Mouse (Mus musculus) liver, embryonic 11.5 days (tissue): Measurements from ENCODE around the gene Mr1. TPM values are rescaled to one million over a fixed set of nuclear protein-coding genes. Genes with fewer than 3 reads are reported as not detected.

Experiments used
- ATAC-seq: fragments of 200-750 bp; cut with Nextera tagmentation; replicated peaks from 2 replicates; pipeline ENCODE4 v1.8.0; 2017; ENCODE audit warnings: moderate number of reproducible peaks, mild to moderate bottlenecking, moderate TSS enrichment, moderate library complexity; ENCODE audit not compliant: low FRiP score
- DNase-seq: peaks from one replicate; pipeline ENCODE4 v3.0.0-alpha.2; 2017; ENCODE audit warnings: low spot score
- H3K27ac ChIP-seq: fragments of 300-500 bp; sonication (generic); 2 replicates; pipeline ENCODE4 v1.5.1; 2014; ENCODE audit warnings: mild to moderate bottlenecking, low read depth, low read length, control low read depth
- H3K27me3 ChIP-seq: fragments of 300-500 bp; sonication (generic); replicated peaks from 2 replicates; pipeline ENCODE4 v1.6.1; 2014; ENCODE audit warnings: low read length, mixed read lengths; ENCODE audit not compliant: control insufficient read depth, insufficient read depth
- H3K36me3 ChIP-seq: fragments of 300-500 bp; sonication (generic); 2 replicates; pipeline ENCODE4 v1.6.1; 2014; ENCODE audit warnings: mild to moderate bottlenecking, low read length, moderate library complexity, mixed read lengths; ENCODE audit not compliant: control insufficient read depth, insufficient read depth
- H3K4me1 ChIP-seq: fragments of 300-500 bp; sonication (generic); replicated peaks from 2 replicates; pipeline ENCODE4 v1.6.1; 2014; ENCODE audit warnings: low read length, mixed read lengths; ENCODE audit not compliant: control insufficient read depth, insufficient read depth
- H3K4me2 ChIP-seq: fragments of 300-500 bp; sonication (generic); 2 replicates; pipeline ENCODE4 v1.6.1; 2014; ENCODE audit warnings: mild to moderate bottlenecking, control low read depth, moderate library complexity
- H3K4me3 ChIP-seq: fragments of 300-500 bp; sonication (generic); 2 replicates; pipeline ENCODE4 v1.5.1; 2014; ENCODE audit warnings: low read depth, low read length, control low read depth
- H3K9ac ChIP-seq: fragments of 300-500 bp; sonication (generic); 2 replicates; pipeline ENCODE4 v1.6.1; 2014; ENCODE audit warnings: low read depth, low read length, control low read depth
- H3K9me3 ChIP-seq: fragments of 300-500 bp; sonication (generic); 2 replicates; pipeline ENCODE4 v1.6.1; 2016; ENCODE audit warnings: low read length, inconsistent platforms, mixed read lengths; ENCODE audit not compliant: control insufficient read depth
- WGBS: fragments of 180-500 bp; shearing (Covaris S2); extraction: QIAGEN DNeasy Blood & Tissue Kit; methylation state at CpG from one replicate; pipeline ENCODE4 v1.1.7; 2014; 5-methylcytosine and 5-hydroxymethylcytosine counted together
- polyA plus RNA-seq: library from polyadenylated mRNA; unstranded; fragments of >200 nt; fragmentation: Nextera tagmentation; extraction: Ambion mirVana; gene quantifications from 2 replicates; pipeline ENCODE4 v1.2.1, GENCODE M21; 2014

Mr1 gene
- polyA plus RNA-seq, 1 experiment from 2014 or later = 0.81 TPM

GRCm38 (mm10) chr1:155086416-155086815 lies 60.2 kb downstream of the Mr1 start:
- Histone ChIP-seq H3K36me3 (no peaks in the 10 kb centered on the region), H3K27ac (no peak overlapping the region)

GRCm38 (mm10) chr1:155084839-155085238 lies 61.8 kb downstream of the Mr1 start:
- no peak for ATAC-seq
- Histone ChIP-seq H3K27ac (no peak overlapping the region), H3K4me2 (no peak overlapping the region), H3K9ac (no peak overlapping the region), H3K4me1 (peaks cover 53% of the 10 kb centered on the region), H3K9me3 (no peaks in the 10 kb centered on the region), H3K36me3 (no peaks in the 10 kb centered on the region), H3K27me3 (0 out of 2 replicates have a peak, but pooled peaks cover 4% of the 10 kb centered on the region), H3K4me3 (no peak overlapping the region)
- WGBS = 42% methylated on average over 8 of the region's 8 CpGs
- DNase-seq = no peak

More at GRCm38 (mm10) chr1:155086416-155086815, 60.2 kb downstream of the Mr1 start:
- 0 out of 2 replicates have a peak, but pooled peaks cover 4% of the 10 kb centered on the region for H3K27me3 ChIP-seq
- no peaks in the 10 kb centered on the region for H3K9me3 ChIP-seq
- H3K4me1 ChIP-seq = peaks cover 53% of the 10 kb centered on the region
- ATAC-seq (no peak), DNase-seq (no peak)
- H3K4me2 ChIP-seq = no peak overlapping the region
- H3K9ac ChIP-seq = no peak overlapping the region
- WGBS = 23% methylated on average over 7 of the region's 7 CpGs
- no peak overlapping the region for H3K4me3 ChIP-seq

GRCm38 (mm10) chr1:155083271-155084265 lies 63.0 kb downstream of the Mr1 start:
- Histone ChIP-seq H3K9ac (peak overlapping the region; percentile 70), H3K4me3 (peak overlapping the region; percentile 58), H3K4me1 (peaks cover 44% of the 10 kb centered on the region), H3K27me3 (0 out of 2 replicates have a peak, but pooled peaks cover 4% of the 10 kb centered on the region), H3K9me3 (no peaks in the 10 kb centered on the region), H3K36me3 (no peaks in the 10 kb centered on the region), H3K4me2 (peak overlapping the region; percentile 97), H3K27ac (peak overlapping the region; percentile 84)
- DNase-seq (peak; percentile 90), ATAC-seq (peak; percentile 93)
- WGBS = 3% methylated on average over 38 of the region's 77 CpGs

- peak overlapping the region; percentile 70 for H3K9ac ChIP-seq
- 3% methylated on average over 9 of the region's 18 CpGs for WGBS
These were observed 63.7 kb downstream of the Mr1 start for GRCm38 (mm10) chr1:155082965-155083268.

GRCm38 (mm10) chr1:155082158-155082964 lies 64.3 kb downstream of the Mr1 start:
- peak overlapping the region; percentile 58 for H3K4me3 ChIP-seq
- H3K27me3 ChIP-seq = 0 out of 2 replicates have a peak, but pooled peaks cover 4% of the 10 kb centered on the region
- peaks cover 46% of the 10 kb centered on the region for H3K4me1 ChIP-seq
- 12% methylated on average over 11 of the region's 11 CpGs for WGBS
- ATAC-seq (no peak; the same call in 1 of the 2 replicates), DNase-seq (no peak)
- H3K9me3 ChIP-seq = no peaks in the 10 kb centered on the region
- H3K9ac ChIP-seq = peak overlapping the region; percentile 70
- no peaks in the 10 kb centered on the region for H3K36me3 ChIP-seq
- peak overlapping the region; percentile 97 for H3K4me2 ChIP-seq
- H3K27ac ChIP-seq = peak overlapping the region; percentile 84

More at GRCm38 (mm10) chr1:155082965-155083268, 63.7 kb downstream of the Mr1 start:
- Histone ChIP-seq H3K4me2 (peak overlapping the region; percentile 97), H3K27me3 (0 out of 2 replicates have a peak, but pooled peaks cover 4% of the 10 kb centered on the region), H3K4me1 (peaks cover 44% of the 10 kb centered on the region), H3K4me3 (peak overlapping the region; percentile 58), H3K36me3 (no peaks in the 10 kb centered on the region), H3K27ac (peak overlapping the region; percentile 84), H3K9me3 (no peaks in the 10 kb centered on the region)
- no peak for DNase-seq
- ATAC-seq = no peak

- H3K36me3 ChIP-seq = no peaks in the 10 kb centered on the region
- no peak for DNase-seq
- H3K27me3 ChIP-seq = peaks cover 7% of the 10 kb centered on the region; the same call in 1 of the 2 replicates
- no peak for ATAC-seq
- peaks cover 23% of the 10 kb centered on the region for H3K4me1 ChIP-seq
- 37% methylated on average over 3 of the region's 3 CpGs for WGBS
- H3K27ac ChIP-seq = no peak overlapping the region
- no peak overlapping the region for H3K4me2 ChIP-seq
- H3K4me3 ChIP-seq = no peak overlapping the region
- no peaks in the 10 kb centered on the region for H3K9me3 ChIP-seq
- H3K9ac ChIP-seq = no peak overlapping the region
These were observed 68.9 kb downstream of the Mr1 start for GRCm38 (mm10) chr1:155077675-155078074.

Other genes starting within 250 kb of the Mr1 start
- 6.7 and 7.3 TPM in 2 replicates for gene Ier5, start 47.2 kb downstream of the Mr1 start, polyA plus RNA-seq
- 36.0 and 36.9 TPM in 2 replicates for gene Stx6, start 11.9 kb upstream of the Mr1 start, polyA plus RNA-seq
- gene BC034090, start 97.6 kb upstream of the Mr1 start, polyA plus RNA-seq = 0.86 and 1.8 TPM in 2 replicates